Mouse (Mus musculus): ENCODE data around the gene Clba1. TPM values are rescaled to one million over a fixed set of nuclear protein-coding genes. Genes with fewer than 3 reads are reported as not detected.

Gene Clba1
- polyA plus RNA-seq, 1 experiment from 2014 or later = 17.0 TPM

GRCm38 (mm10) chr12:112791026-112791425 lies 17.7 kb upstream of the Clba1 start:
- no peaks in the 10 kb centered on the region for H3K27me3 ChIP-seq (replicated peaks; ENCODE audit: control insufficient read depth, insufficient read depth, low read length)
- no peaks in the 10 kb centered on the region for H3K36me3 ChIP-seq (ENCODE audit: control insufficient read depth, insufficient read depth, low read length)
- no peaks in the 10 kb centered on the region for H3K9me3 ChIP-seq (replicated peaks; ENCODE audit: control insufficient read depth, low read length)
- no peak for DNase-seq (ENCODE audit: low spot score)
- peaks cover 3% of the 10 kb centered on the region; the same call in 1 of the 2 replicates for H3K4me1 ChIP-seq (ENCODE audit: control insufficient read depth, insufficient read depth, low read length)
- H3K27ac ChIP-seq (ENCODE audit: low read depth, low read length) = no peak overlapping the region
- no peak overlapping the region for H3K4me3 ChIP-seq (ENCODE audit: low read depth, low read length)
- ATAC-seq = no peak
- H3K4me2 ChIP-seq (ENCODE audit: low read length) = no peak overlapping the region
- H3K9ac ChIP-seq (ENCODE audit: low read length) = no peak overlapping the region
- WGBS = 78% methylated on average over 8 of the region's 8 CpGs

GRCm38 (mm10) chr12:112793601-112794355 lies 15.0 kb upstream of the Clba1 start:
- Histone ChIP-seq H3K4me3 (ENCODE audit: low read depth, low read length) (no peak overlapping the region), H3K9me3 (replicated peaks; ENCODE audit: control insufficient read depth, low read length) (no peaks in the 10 kb centered on the region), H3K4me1 (ENCODE audit: control insufficient read depth, insufficient read depth, low read length) (peaks cover 3% of the 10 kb centered on the region; the same call in 1 of the 2 replicates), H3K27me3 (replicated peaks; ENCODE audit: control insufficient read depth, insufficient read depth, low read length) (no peaks in the 10 kb centered on the region; the same call in 1 of the 2 replicates), H3K9ac (ENCODE audit: low read length) (0 out of 2 replicates have a peak overlapping the region, but pooled peaks have one; percentile 8), H3K36me3 (ENCODE audit: control insufficient read depth, insufficient read depth, low read length) (no peaks in the 10 kb centered on the region), H3K4me2 (ENCODE audit: low read length) (no peak overlapping the region), H3K27ac (ENCODE audit: low read depth, low read length) (no peak overlapping the region)
- no peak for ATAC-seq
- 70% methylated on average over 13 of the region's 13 CpGs for WGBS
- no peak for DNase-seq (ENCODE audit: low spot score)

- H3K36me3 ChIP-seq (ENCODE audit: control insufficient read depth, insufficient read depth, low read length) = no peaks in the 10 kb centered on the region
- no peak for DNase-seq (ENCODE audit: low spot score)
- no peak overlapping the region for H3K27ac ChIP-seq (ENCODE audit: low read depth, low read length)
- WGBS = 32% methylated on average over 7 of the region's 7 CpGs
- no peak overlapping the region for H3K4me2 ChIP-seq (ENCODE audit: low read length)
- H3K4me3 ChIP-seq (ENCODE audit: low read depth, low read length) = no peak overlapping the region
- H3K4me1 ChIP-seq (ENCODE audit: control insufficient read depth, insufficient read depth, low read length) = peaks cover 3% of the 10 kb centered on the region; the same call in 1 of the 2 replicates
- no peaks in the 10 kb centered on the region for H3K9me3 ChIP-seq (replicated peaks; ENCODE audit: control insufficient read depth, low read length)
- no peaks in the 10 kb centered on the region; the same call in 1 of the 2 replicates for H3K27me3 ChIP-seq (replicated peaks; ENCODE audit: control insufficient read depth, insufficient read depth, low read length)
- H3K9ac ChIP-seq (ENCODE audit: low read length) = no peak overlapping the region
- ATAC-seq = no peak
Observed at GRCm38 (mm10) chr12:112794356-112794816, 14.4 kb upstream of the Clba1 start.

- Histone ChIP-seq H3K27me3 (replicated peaks; ENCODE audit: control insufficient read depth, insufficient read depth, low read length) (no peaks in the 10 kb centered on the region; the same call in 1 of the 2 replicates), H3K9ac (ENCODE audit: low read length) (no peak overlapping the region), H3K9me3 (replicated peaks; ENCODE audit: control insufficient read depth, low read length) (no peaks in the 10 kb centered on the region), H3K4me2 (ENCODE audit: low read length) (no peak overlapping the region), H3K4me3 (ENCODE audit: low read depth, low read length) (no peak overlapping the region), H3K4me1 (ENCODE audit: control insufficient read depth, insufficient read depth, low read length) (peaks cover 3% of the 10 kb centered on the region; the same call in 1 of the 2 replicates), H3K27ac (ENCODE audit: low read depth, low read length) (no peak overlapping the region), H3K36me3 (ENCODE audit: control insufficient read depth, insufficient read depth, low read length) (no peaks in the 10 kb centered on the region)
- 83% methylated on average over 5 of the region's 5 CpGs for WGBS
- DNase-seq (ENCODE audit: low spot score) = no peak
- ATAC-seq = no peak
Observed at GRCm38 (mm10) chr12:112794998-112795397, 13.7 kb upstream of the Clba1 start.

- H3K4me3 ChIP-seq (ENCODE audit: low read depth, low read length) = no peak overlapping the region
- H3K4me2 ChIP-seq (ENCODE audit: low read length) = no peak overlapping the region
- H3K4me1 ChIP-seq (ENCODE audit: control insufficient read depth, insufficient read depth, low read length) = peaks cover 3% of the 10 kb centered on the region; the same call in 1 of the 2 replicates
- DNase-seq (ENCODE audit: low spot score) = no peak
- H3K27ac ChIP-seq (ENCODE audit: low read depth, low read length) = no peak overlapping the region
- ATAC-seq = no peak
- H3K36me3 ChIP-seq (ENCODE audit: control insufficient read depth, insufficient read depth, low read length) = no peaks in the 10 kb centered on the region
- H3K27me3 ChIP-seq (replicated peaks; ENCODE audit: control insufficient read depth, insufficient read depth, low read length) = peaks cover under 1% of the 10 kb centered on the region; the same call in 1 of the 2 replicates
- H3K9me3 ChIP-seq (replicated peaks; ENCODE audit: control insufficient read depth, low read length) = no peaks in the 10 kb centered on the region
- H3K9ac ChIP-seq (ENCODE audit: low read length) = no peak overlapping the region
- WGBS = 71% methylated on average over 18 of the region's 18 CpGs
Observed at GRCm38 (mm10) chr12:112795466-112796104, 13.2 kb upstream of the Clba1 start.

- no peak for DNase-seq (ENCODE audit: low spot score)
- no peak for ATAC-seq
- 55% methylated on average over 17 of the region's 17 CpGs for WGBS
Observed at GRCm38 (mm10) chr12:112796551-112797510, 11.9 kb upstream of the Clba1 start.

GRCm38 (mm10) chr12:112797672-112798331 lies 10.9 kb upstream of the Clba1 start:
- Histone ChIP-seq H3K36me3 (ENCODE audit: control insufficient read depth, insufficient read depth, low read length) (no peaks in the 10 kb centered on the region), H3K9me3 (replicated peaks; ENCODE audit: control insufficient read depth, low read length) (no peaks in the 10 kb centered on the region), H3K4me3 (ENCODE audit: low read depth, low read length) (no peak overlapping the region), H3K9ac (ENCODE audit: low read length) (no peak overlapping the region), H3K4me1 (ENCODE audit: control insufficient read depth, insufficient read depth, low read length) (peaks cover 3% of the 10 kb centered on the region; the same call in 1 of the 2 replicates), H3K4me2 (ENCODE audit: low read length) (no peak overlapping the region), H3K27ac (ENCODE audit: low read depth, low read length) (no peak overlapping the region), H3K27me3 (replicated peaks; ENCODE audit: control insufficient read depth, insufficient read depth, low read length) (peaks cover 15% of the 10 kb centered on the region)
- DNase-seq (ENCODE audit: low spot score) = peak; percentile 32
- whole genome bisulfite sequencing = 61% methylated on average over 15 of the region's 15 CpGs
- ATAC-seq = no peak

More at GRCm38 (mm10) chr12:112796551-112797510, 11.9 kb upstream of the Clba1 start:
- Histone ChIP-seq H3K4me3 (ENCODE audit: low read depth, low read length) (no peak overlapping the region), H3K36me3 (ENCODE audit: control insufficient read depth, insufficient read depth, low read length) (no peaks in the 10 kb centered on the region), H3K27ac (ENCODE audit: low read depth, low read length) (no peak overlapping the region), H3K9me3 (replicated peaks; ENCODE audit: control insufficient read depth, low read length) (no peaks in the 10 kb centered on the region), H3K9ac (ENCODE audit: low read length) (no peak overlapping the region), H3K27me3 (replicated peaks; ENCODE audit: control insufficient read depth, insufficient read depth, low read length) (peaks cover 12% of the 10 kb centered on the region), H3K4me1 (ENCODE audit: control insufficient read depth, insufficient read depth, low read length) (peaks cover 3% of the 10 kb centered on the region; the same call in 1 of the 2 replicates), H3K4me2 (ENCODE audit: low read length) (no peak overlapping the region)

GRCm38 (mm10) chr12:112798332-112798681 lies 10.4 kb upstream of the Clba1 start:
- H3K27ac ChIP-seq (ENCODE audit: low read depth, low read length) = no peak overlapping the region
- peaks cover 15% of the 10 kb centered on the region for H3K27me3 ChIP-seq (replicated peaks; ENCODE audit: control insufficient read depth, insufficient read depth, low read length)
- ATAC-seq (no peak), DNase-seq (ENCODE audit: low spot score) (no peak)
- no peaks in the 10 kb centered on the region for H3K36me3 ChIP-seq (ENCODE audit: control insufficient read depth, insufficient read depth, low read length)
- no peak overlapping the region for H3K4me2 ChIP-seq (ENCODE audit: low read length)
- no peak overlapping the region for H3K4me3 ChIP-seq (ENCODE audit: low read depth, low read length)
- H3K9me3 ChIP-seq (replicated peaks; ENCODE audit: control insufficient read depth, low read length) = no peaks in the 10 kb centered on the region
- no peak overlapping the region for H3K9ac ChIP-seq (ENCODE audit: low read length)
- 40% methylated on average over 5 of the region's 5 CpGs for WGBS
- peaks cover 3% of the 10 kb centered on the region; the same call in 1 of the 2 replicates for H3K4me1 ChIP-seq (ENCODE audit: control insufficient read depth, insufficient read depth, low read length)

Measured in forebrain, embryonic 14.5 days (tissue).